Mouse (Mus musculus): ENCODE measurements around the gene Bmp2k.

DNA sequence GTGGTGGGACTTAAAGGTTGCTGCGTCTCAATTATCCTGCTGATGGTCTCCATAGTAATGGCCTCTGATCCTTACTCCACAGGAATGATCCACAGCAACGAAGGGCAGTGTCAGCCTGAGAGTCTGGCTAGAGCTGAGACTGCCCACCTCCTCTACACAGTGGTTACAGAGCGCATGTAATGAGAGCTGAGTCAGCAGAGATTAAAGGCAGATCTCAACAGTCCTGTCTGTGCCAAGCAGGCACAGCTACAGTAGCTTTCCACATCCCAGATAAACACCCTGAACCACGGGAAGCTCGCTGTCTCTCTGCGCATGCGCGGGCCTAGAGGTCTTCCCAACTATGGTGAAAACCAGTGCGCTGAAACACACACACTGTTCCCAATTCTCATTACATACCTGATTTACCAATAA lies 100.1 kb downstream of the Bmp2k start:
- TF ChIP-seq FLI1 (IDR thresholded peaks at IDR 0.05; ENCODE audit: low read length) (no peak), GATA1 (IDR thresholded peaks at IDR 0.05; ENCODE audit: borderline replicate concordance, low read length) (no peak)

Data from megakaryocyte, embryonic 14.5 days (primary cell).